Mouse (Mus musculus) cerebellum, adult 18-20 months (tissue): ENCODE measurements around the gene Strada.
"Not testable (repeated sequence)": the region's sequence is repeated elsewhere in the genome, so short reads cannot be mapped to it uniquely, and the experiment has no call there.

Experiments used
- DNase-seq, 2 experiments: peaks; one replicate each; pipeline ENCODE4 v3.0.0; 2021

Gene Strada

DNA sequence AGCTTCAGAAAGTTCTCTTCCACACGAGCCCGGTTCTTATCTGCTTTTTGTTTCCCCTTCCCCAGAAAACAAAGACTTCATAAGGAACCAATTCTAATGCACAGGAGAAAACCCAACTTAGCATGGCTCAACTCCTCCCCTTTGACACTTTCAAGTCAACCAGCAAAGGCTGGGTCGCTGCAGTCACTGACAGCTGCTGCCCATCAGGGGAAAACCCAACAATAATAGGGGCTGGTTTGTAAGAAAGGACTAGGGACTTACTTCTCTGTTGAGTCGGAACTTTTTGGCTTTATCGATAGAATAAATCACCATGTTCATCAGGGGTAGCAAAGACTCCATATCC is at the start of gene Strada:
Gene Strada (minus strand): TSS at position 46 of the 343 bp plus-strand sequence.
- no peak for DNase-seq

DNA sequence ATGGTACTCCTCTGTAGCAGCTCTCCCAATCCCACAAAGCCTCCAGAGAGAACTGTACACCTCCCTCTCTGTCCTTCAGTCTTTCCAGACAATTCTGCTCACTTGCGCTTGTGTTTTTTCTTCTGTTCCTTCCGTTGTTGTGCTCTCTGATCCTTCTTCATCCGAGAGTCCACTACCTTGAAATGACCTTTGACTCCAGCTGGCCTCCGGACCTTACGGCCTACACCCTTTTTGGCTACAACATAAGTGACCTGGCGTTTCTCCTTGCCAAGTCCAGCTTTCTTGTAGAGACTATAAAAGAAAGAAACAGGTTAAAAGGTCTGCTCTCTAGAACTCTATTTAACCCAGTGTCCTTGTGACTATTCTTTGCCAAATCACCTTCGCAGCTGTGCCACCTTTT is 47.4 kb upstream of the Strada start:
- DNase-seq = no peak

DNA sequence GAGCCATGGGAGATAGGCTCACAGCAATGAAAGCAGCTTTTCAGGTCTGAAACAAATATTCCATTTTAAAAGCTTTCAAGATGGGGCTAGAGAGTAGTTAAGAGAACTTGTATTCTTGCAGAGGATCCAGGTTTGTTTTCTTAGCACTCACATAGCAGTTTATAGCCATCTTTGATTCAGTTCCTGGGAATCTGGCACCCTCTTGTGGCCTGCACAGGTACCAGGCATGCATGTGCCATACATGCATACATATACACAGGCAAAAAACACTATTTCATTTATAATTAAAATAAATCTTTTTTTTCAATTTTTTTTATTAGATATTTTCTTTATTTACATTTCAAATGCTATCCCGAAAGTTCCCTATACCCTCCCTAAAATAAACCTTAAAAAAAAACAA is 44.9 kb upstream of the Strada start:
- no peak for DNase-seq

DNA sequence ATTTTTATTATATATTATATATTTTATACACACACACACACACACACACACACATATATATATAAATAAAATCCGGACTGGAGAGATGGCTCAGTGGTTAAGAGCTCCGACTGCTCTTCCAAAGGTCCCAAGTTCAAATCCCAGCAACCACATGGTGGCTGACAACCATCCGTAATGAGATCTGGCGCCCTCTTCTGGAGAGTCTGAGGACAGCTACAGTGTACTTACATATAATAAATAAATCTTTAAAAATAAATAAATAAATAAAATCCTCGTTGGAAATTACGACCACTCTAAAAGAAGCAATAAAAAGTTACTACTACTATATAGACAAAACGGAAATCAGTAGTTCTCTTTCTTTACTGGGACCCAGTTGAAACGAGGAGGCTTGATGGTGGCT is 32.0 kb upstream of the Strada start:
- not testable (repeated sequence) for DNase-seq

DNA sequence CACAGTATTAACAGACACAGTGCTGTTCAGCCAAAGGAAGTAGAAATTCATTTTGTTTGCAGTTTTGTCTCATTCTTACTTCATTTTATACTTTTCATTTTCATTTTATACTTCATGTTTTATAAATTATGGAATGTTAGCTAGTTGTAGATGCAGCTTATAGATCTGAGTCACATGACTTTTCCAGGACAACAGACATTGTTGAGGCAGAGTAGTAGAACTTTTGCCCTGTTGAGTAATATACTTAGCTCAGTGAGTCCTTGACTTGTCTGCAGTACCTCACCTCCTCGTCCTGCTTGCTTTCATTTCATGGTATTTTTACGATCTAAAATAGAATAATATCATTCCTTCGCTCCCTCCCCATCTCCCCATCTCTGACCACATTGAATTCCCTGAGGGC is 18.6 kb upstream of the Strada start:
- DNase-seq = no peak

DNA sequence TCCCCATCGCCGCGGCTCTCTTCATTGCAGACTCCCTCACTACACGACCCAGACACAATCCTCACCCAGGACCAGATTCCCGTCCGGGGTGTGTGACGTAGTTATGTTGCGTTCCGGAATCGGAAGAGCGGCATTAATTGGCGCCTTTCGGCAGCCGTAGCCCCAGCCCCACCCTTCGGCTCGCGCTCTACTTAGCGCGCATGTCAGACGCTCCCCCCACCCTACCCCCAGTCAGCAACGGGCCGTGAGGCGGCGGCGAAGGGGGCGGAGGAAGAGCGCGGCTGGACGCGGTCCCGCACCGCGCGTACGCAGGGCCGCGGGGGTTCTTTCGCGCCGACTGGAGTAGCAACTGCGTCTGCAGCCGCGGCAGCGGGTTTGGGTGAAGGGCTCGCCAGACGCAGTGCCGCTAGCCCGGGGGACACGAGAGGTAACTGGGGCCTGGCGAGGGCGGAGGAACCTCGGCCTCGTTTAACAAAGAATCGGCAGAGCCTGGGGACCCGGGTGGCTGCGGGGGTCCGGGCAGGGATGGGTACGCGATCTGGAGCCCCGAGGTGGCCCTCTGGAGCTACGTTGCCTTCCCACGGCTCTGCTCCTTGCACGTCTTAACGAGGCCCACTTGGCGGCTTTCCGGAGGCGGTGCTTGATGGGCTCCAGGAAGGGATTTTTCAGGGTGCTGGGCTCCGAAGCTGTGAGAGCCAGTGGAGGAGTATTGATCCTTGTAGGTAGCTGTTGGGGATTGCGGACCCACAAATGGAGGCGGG is 14.9 kb upstream of the Strada start, which contains the start of gene Ddx42:
Gene Ddx42 (plus strand): TSS at position 197 of the 761 bp plus-strand sequence.
- DNase-seq = peak; percentile 90 to 94

DNA sequence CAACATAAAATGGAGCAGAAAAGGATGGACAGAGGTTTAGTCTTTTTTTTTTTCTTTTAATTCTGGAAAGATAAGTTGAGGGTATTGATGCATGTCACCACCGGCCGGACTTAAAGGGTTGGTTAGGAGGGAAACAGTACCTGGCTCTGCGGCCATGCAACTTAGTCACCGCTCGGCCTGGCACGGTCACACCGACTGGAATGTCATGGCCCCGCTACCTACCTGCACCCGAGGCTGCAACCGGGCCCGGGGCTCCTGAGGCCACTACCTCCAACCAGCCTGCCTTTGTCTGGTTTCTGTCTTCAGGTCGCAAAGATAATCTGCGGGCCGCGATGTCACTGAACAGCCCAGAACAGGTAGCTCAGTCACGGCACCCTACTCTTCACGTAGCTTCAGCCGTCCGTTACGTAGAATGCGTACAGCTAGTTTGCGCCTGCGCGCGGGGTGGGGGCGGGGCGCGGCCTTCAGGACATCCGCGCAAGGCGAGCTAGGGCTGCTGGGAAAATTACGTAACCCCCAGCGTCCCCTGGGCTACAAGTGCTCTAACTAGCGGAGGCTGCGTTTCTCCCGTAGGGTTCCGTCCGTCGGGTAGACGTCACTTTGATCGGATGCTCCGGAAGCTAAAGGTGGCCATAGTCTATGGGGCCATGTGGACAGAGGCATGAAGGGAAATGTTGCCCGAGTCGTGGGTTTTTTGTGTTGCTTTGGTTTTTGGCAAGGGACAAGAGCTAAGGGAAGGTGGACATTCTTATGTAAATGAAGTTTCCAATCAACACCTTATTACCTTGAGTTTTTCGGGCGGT is 14.2 kb upstream of the Strada start, which contains the start of gene Ccdc47:
Gene Ccdc47 (minus strand): TSS at position 418 of the 803 bp plus-strand sequence.
- DNase-seq = peak; percentile 95 to 98

DNA sequence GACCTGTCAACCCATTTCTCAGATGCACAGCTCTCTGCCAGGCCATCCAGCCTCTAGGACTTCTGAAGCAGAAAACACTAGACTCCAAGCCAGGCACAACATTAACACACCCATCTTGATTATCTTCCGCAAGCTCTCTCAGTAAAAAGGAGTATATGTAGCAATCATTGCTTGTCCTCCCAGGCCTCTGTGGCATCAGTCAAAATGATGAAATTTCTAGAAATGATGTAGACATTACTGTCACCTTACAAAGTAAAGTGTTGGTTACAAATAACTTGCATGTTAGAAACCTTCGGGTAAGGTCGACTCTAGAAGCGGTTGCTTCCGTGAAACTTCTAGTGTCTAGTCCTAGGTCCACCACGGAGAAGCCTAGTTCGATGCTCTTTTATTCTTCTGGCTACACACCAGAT is 13.5 kb upstream of the Strada start:
- no peak for DNase-seq

DNA sequence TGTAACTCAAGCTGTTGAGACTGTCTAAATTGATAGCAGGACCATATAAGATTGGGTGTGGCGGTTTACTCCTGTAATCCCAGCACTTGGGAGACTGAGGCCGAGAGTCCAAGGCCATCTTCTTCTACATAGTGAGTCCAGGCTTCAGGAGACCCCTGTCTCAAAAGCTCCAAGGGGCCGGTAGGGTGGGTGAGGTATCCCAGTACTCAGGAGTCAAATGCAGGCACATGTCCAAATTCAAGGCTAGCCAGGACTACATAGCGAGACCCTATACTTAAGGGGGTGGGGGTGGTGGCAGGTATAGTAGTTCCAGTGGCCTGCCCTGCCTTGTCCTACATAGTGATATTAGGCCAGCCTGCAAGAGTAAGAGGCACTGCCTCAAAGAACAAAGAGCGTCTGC is 12.9 kb upstream of the Strada start:
- no peak for DNase-seq

DNA sequence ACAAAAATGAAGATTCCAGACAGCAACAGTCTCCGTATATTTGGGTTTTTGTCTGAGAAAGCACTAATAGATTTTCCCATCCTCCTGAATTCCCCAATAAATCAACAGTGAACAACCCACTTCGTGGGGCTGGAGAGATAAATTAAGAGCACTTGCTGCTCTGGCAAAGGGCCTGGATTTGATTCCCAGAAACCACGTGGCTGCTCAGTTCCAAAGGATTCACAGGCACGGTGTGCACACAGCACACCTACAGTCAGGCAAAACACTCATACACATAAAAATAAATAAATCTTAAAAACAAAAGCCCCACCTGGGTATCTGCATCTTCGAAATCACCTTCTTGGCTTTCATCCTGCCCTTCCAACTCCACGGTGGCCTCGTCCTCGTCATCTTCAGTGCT is 10.8 kb upstream of the Strada start:
- DNase-seq = no peak

DNA sequence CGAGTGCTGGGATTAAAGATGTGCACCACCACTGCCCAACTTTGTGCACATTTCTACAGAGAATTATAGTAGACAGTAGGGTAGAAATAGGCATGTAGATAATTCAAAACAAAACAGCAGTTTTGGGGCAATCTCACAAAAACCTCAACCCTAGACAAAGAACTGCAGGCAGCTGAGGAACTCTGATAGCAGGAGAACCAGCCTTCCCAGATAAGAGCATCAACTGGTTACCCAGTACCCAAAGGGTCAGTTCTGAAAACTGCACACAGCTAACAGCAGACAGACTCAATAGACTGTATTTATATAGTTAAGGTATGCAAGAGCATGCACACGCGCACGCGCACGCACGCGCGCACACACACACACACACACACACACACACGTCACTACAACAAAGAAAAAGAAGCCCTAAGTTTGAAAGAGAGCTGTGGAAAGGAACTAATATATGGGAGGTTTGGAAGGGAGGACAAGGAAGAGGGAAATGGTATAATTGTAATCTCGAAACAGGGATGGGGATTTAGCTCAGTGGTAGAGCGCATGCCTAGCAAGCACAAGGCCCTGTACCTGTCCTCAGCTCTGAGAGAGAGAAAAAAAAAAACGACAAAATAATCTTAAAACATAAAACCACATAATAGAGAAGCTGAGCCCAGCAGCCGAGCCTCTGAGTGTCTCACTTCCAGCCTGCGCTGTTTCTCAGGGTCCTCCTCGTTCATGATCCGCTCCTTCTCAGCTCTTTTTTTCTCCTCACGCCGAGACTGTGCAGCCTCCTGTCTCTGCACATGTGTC is 438 bp downstream of the Strada start:
- no peak for DNase-seq

DNA sequence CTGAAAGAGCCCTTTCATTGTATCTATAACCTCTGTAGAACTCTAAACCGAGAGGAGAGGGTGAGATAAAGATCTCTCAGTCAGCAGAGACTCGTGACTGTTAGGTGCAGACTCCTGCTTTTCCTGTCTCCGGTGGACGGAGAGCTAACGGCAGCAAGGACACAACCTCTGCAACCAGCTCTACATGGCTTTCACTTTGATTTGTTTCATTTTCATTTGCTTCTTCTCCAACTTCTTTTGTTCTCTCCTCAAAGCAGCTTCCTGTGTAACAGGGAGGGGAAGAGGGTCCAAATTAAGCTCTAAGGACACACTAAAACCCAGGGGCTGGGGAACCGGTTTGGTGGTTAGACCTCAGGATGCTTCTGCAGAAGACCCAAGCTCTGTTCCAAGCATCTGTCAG is 1.2 kb downstream of the Strada start:
- no peak for DNase-seq

DNA sequence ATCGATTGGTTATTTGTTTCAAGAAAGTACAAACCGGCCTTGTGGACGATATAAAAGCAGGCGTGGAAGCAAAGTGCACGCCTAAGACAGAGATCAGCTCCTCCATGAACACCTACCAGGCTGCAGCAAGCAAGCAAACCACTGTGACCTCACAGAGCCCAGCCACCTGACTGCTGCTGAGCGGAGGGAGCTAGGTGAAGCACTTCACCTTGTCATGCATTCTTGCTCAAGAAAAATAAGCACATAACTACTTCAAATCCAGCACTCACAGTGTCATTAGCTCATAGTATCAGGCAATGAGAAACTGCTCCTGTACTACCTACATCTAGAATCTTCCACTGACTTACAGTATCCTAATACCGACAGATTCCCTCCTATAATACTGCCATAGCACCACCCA is 2.0 kb downstream of the Strada start:
- not testable (repeated sequence) for DNase-seq

DNA sequence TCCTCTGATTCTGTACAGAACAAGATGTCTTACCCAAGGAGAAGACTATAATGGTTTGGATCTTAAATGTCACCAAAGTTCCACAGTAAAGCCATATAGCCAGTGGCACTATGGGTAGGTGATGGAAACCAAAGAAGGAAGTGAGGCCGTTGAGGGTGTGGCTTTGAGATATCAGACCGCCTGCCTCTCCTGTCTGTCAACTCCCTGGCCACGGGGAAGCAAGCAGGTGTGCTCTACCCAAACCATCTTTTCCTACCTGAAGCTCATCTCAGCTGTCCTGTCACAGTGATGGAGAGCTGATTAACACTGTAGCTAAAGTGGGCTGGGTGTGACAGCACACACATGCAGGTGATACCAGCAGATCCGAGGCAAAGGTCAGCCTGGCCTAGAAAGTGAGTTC is 3.7 kb downstream of the Strada start:
- no peak for DNase-seq

DNA sequence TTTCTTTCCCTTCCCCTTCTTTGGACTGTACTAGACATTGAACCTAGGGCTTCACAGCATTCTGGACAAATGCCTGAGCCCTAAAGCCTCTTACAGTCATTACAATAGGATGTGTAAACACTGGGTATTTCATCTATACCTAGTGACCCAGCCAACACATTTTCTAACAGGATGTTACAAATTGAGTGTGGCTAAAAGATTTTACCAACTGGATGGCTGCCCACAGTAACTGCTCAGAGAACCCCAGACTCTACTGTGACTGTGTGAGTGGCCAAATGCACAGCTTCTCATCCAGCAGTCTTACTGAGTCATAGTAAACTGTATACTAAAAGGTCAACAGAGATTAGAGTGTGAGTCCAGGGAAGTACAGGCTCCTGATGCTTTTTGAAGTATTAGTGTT is 6.6 kb downstream of the Strada start:
- DNase-seq = no peak

DNA sequence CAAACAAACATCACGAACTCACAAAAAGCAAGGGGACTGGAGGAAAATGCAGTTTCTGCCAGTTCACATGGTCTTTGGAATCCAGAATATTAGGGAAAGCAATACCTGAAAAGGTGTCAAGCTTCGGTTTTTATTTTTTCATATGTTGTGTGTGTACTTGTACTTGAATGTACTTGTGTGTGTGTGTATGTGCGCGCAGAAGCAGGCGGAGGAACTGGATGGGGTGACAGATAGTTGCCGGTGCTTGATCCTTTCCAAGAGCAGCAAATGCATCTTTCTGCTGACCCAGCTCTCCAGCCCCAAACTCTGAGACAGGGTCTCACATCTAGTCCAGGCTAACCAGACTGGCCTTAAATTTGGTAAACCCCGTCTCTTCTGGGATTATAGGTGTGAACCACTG is 7.1 kb downstream of the Strada start:
- no peak for DNase-seq

DNA sequence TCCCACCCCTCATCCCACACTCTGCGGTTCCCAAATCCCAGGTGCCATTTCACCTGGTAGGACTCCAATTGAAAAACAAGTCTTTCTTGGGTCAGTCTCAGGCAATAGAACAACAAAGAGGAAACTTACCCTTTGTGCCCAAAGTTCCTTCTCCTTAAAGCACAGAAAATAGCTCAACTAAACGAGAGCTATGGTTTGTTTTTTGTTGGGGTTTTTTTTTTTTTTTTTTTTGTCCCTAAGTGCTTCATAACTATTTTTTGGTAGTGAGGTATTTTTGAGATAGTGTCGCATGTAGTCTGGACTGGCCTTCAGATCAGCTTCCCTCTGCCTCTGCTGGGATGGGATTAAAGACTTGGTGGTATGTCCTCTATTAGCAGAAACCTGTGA is 7.8 kb downstream of the Strada start:
- no peak for DNase-seq

DNA sequence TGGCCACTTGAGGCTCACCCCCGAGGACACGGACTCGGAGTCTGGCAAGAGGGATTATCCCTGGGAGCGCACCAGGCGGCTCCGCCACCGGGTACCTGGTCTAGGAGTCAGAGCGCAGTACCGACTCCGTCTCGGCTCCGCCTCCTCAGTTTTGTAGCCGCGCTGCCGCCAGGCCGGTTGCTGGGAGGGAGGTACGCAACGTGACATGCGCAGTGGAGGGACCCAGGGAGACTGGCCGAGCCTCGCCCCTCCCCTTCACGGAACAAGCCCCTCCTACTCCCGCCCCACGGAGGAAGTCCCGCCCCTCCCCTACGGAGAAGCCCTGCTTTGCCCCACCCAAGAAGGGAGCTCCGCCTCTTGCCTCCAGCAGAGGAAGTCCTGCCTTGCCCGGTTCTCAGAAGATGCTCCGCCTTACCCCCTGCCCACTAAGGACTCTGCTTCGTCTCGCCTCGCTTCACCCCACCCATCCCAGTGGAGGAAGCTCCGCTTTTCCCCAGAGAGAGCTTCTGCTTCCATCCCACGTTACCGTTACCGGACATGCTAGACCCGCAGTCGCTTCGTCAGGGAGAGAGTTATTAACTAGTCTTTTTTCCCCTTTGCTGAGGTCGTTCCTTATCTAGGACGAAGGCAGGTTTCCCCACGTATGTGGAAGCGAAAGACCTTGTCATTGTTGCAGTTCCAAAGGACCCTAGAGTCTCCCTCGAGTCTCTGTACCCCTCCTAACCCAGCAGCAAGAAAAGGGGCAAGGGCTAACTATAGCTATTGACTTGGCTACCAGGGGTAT is 8.4 kb downstream of the Strada start:
- peak; percentile 96 to 98 for DNase-seq

DNA sequence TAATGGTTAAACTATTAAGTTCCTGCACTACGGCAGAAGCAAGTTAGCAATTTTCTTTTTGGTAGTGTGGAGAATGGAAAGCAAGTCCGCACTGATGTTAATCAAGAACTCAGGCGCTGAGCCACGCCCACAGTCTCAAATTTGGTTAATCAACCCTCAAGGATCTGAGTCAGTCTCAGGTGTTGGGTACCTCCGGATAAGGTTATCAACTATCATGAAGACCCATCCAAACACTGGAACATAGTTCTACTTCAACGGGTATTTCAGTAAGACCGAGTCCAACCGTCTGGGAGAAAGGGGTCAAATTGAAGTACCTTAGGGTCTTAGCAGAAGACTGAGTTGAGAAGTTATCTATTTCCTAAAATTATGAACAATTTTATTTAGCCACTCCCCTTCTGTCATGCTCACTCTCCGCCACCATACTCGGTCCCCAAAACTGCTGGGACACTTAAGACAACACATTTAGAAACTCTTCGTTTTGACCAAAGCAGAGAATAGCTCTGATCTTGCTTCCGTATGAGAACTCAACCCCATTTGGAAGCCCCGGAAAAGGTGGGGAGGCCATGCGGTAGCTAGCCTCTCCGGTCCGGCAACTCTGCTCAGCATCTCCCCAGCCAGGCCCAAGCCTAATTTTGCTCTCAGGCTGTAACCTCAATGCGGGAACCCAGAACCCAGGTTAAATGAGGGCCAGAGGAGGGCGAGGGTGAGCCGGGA is 9.2 kb downstream of the Strada start:
- DNase-seq = peak in 1 of 2 experiments; percentile 32

DNA sequence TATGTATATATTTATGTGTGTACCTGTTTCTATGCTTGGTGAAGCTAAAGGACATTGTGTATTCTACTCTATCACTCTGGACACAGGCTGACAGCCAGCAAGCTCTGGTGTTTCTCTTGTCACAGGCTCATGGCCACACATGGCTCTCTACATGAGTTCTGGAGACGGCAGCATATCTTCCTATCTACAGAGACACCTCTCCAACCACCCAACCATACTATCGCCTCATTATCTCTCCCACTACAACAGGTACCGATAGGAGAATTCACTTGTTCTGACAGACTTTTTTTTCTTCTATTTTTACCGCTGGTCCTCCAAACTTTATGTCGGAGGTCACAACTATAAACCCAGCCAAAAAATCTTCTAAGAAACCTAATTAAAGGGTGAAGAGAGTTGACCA is 9.7 kb downstream of the Strada start:
- DNase-seq = no peak

DNA sequence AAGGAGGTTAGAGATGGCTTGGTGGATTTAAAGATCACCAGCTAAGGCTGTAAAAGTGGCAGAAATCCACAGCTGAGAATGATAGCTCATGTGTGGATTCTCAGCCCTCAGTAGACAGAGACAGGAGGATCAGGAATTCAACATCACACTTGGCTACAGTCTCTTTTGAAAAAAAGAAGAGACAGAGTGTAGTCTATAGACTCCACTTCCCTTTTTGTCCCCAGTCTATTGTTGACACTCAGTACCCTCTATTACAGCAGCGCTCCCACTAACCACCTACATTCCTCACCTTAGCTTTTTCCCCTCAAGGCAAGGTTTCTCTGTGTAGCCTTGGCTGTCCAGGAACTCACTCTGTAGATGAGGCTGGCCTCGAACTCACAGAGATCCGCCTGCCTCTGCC is 10.3 kb downstream of the Strada start:
- DNase-seq = no peak

DNA sequence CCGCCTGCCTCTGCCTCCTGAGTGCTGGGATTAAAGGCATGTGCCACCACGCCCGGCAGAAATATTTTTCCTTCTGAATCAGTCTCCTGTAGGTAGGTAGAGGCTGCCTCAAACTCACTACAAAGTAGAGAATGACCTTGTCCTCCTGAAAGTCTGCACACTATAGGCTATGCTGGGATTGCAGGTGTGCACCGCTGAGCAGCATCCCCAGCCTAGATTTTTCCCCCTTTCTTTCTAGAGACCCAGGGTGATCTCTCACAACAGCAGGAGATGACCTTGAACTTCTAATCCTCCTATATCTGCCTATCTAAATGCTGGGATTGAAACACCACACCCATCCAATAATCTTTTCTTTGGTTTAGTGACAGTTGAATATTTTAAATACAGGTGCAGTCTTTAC is 14.6 kb downstream of the Strada start:
- no peak for DNase-seq
